In the genomic region with DNA sequence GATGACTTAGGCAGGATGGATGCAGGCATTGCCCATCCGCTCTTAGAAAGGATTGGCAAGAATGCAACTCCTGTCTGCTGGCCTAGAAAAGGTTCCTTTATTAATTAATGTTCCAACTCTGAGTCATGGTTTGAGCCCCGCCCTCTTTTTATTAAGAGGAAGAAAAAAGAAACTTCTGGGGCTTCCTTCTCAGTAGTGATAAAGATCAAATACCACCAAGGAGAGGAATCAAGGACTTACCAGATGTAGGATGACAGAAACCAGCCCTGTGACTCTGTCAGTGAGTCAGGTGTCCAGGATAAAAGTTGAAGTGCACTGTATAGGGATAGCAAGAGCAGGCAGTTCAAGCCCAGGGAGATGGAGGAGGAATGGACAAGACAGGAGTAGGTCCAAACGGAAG, we compare ENCODE assay signal across 24 mouse cellular contexts. TPM values are rescaled to one million over a fixed set of nuclear protein-coding genes. Genes with fewer than 3 reads are reported as not detected.
A peak's percentile ranks its signal among the peaks of the same experiment; 100 is the strongest.
DNase-seq lines count a peak whose midpoint lies in the region; ATAC-seq and TF ChIP-seq lines count a peak whose summit lies in the region.
"Had no signal": no experiment of that assay in that cellular context is flagged by ENCODE, and none has a peak within 500 bp of the region (broad histone marks: within the 10 kb centered on the region; RNA-seq: fewer than 3 reads in every experiment).

No protein-coding gene starts in this region.

- peak; percentile 41 for DNase-seq in intestine, embryonic 14.5 days (ENCODE audit: low spot score)
- DNase-seq in MN1 (ENCODE audit: low spot score) = peak; percentile 43
- peak; percentile 22 for DNase-seq in induced T-regulatory cell, adult 2 months (ENCODE audit: low read depth)
- DNase-seq in embryo, embryonic 9.5 days (ENCODE audit: extremely low spot score) = no peak
- no peak for DNase-seq in right cerebral cortex, postnatal 14 days
- no peak for DNase-seq in adrenal gland, postnatal 4 days (ENCODE audit: low spot score in 2 of 2)
- DNase-seq: adrenal gland, postnatal 25 days; cerebellum, adult 2 months; cerebellum, postnatal 14 days; gastrocnemius, postnatal 14 days; heart, postnatal 10 days; heart, postnatal 4 days had no signal

- no peak overlapping the region for H3K9ac ChIP-seq in intestine, embryonic 14.5 days (ENCODE audit: low read length)
- H3K9ac ChIP-seq in intestine, postnatal 0 days (ENCODE audit: low read depth, low read length) = no peak overlapping the region
- H3K9ac ChIP-seq: embryonic facial prominence, embryonic 13.5 days; forebrain, embryonic 12.5 days; heart, embryonic 13.5 days; hindbrain, embryonic 12.5 days; intestine, embryonic 15.5 days had no signal

- H3K27me3 ChIP-seq in intestine, embryonic 14.5 days (replicated peaks; ENCODE audit: control insufficient read depth, insufficient read depth, low read length) = no peaks in the 10 kb centered on the region
- no peaks in the 10 kb centered on the region for H3K27me3 ChIP-seq in intestine, postnatal 0 days (replicated peaks; ENCODE audit: control insufficient read depth, insufficient read depth, low read length)
- H3K27me3 ChIP-seq: CH12.LX; embryonic facial prominence, embryonic 13.5 days; heart, embryonic 13.5 days; hindbrain, embryonic 12.5 days; intestine, embryonic 15.5 days had no signal

- TF ChIP-seq CTCF in intestine, postnatal 0 days (IDR thresholded peaks at IDR 0.05; ENCODE audit: low read depth) = no peak

- H3K36me3 ChIP-seq in intestine, embryonic 14.5 days (ENCODE audit: control insufficient read depth, insufficient read depth, low read length) = no peaks in the 10 kb centered on the region
- H3K36me3 ChIP-seq in intestine, postnatal 0 days (ENCODE audit: control insufficient read depth, insufficient read depth) = no peaks in the 10 kb centered on the region
- H3K36me3 ChIP-seq: embryonic facial prominence, embryonic 13.5 days; forebrain, embryonic 12.5 days; heart, embryonic 13.5 days; hindbrain, embryonic 12.5 days; intestine, embryonic 15.5 days had no signal

- no peak overlapping the region for H3K4me2 ChIP-seq in intestine, embryonic 14.5 days (ENCODE audit: low read length)
- no peak overlapping the region for H3K4me2 ChIP-seq in intestine, postnatal 0 days (replicated peaks; ENCODE audit: low read depth)
- H3K4me2 ChIP-seq: embryonic facial prominence, embryonic 13.5 days; forebrain, embryonic 12.5 days; heart, embryonic 13.5 days; hindbrain, embryonic 12.5 days; intestine, embryonic 15.5 days had no signal

- H3K27ac ChIP-seq in intestine, embryonic 14.5 days (ENCODE audit: low read depth) = no peak overlapping the region
- no peak overlapping the region for H3K27ac ChIP-seq in intestine, postnatal 0 days (ENCODE audit: low read depth, low read length)
- H3K27ac ChIP-seq: embryonic facial prominence, embryonic 13.5 days; forebrain, embryonic 12.5 days; heart, embryonic 13.5 days; hindbrain, embryonic 12.5 days; intestine, embryonic 15.5 days had no signal

- H3K4me1 ChIP-seq in intestine, embryonic 14.5 days (replicated peaks; ENCODE audit: control insufficient read depth, insufficient read depth, low read length) = no peaks in the 10 kb centered on the region
- no peaks in the 10 kb centered on the region for H3K4me1 ChIP-seq in intestine, postnatal 0 days (replicated peaks; ENCODE audit: control insufficient read depth, insufficient read depth, low read length)
- H3K4me1 ChIP-seq: embryonic facial prominence, embryonic 13.5 days; forebrain, embryonic 12.5 days; heart, embryonic 13.5 days; hindbrain, embryonic 12.5 days; intestine, embryonic 15.5 days had no signal

- H3K4me3 ChIP-seq in intestine, embryonic 14.5 days (ENCODE audit: low read depth, low read length) = no peak overlapping the region
- no peak overlapping the region for H3K4me3 ChIP-seq in intestine, postnatal 0 days (ENCODE audit: low read depth, low read length)
- H3K4me3 ChIP-seq: embryonic facial prominence, embryonic 13.5 days; forebrain, embryonic 12.5 days; heart, embryonic 13.5 days; hindbrain, embryonic 12.5 days; intestine, embryonic 15.5 days had no signal

- ATAC-seq in intestine, embryonic 14.5 days (replicated peaks; ENCODE audit: low FRiP score, low TSS enrichment, low read depth) = no peak
- no peak for ATAC-seq in intestine, postnatal 0 days
- ATAC-seq: activated CD4-positive, CD25-positive, alpha-beta regulatory T cell, adult 4 months; forebrain, embryonic 16.5 days; hindbrain, embryonic 16.5 days; intestine, embryonic 15.5 days; Patski had no signal

- 88% methylated on average over 3 of the region's 3 CpGs for WGBS in intestine, embryonic 14.5 days
- 72% methylated on average over 3 of the region's 3 CpGs for WGBS in intestine, postnatal 0 days

- no peaks in the 10 kb centered on the region for H3K9me3 ChIP-seq in intestine, embryonic 14.5 days (ENCODE audit: control insufficient read depth, low read length)
- H3K9me3 ChIP-seq in intestine, postnatal 0 days (ENCODE audit: control insufficient read depth) = no peaks in the 10 kb centered on the region
- H3K9me3 ChIP-seq: embryonic facial prominence, embryonic 13.5 days; forebrain, embryonic 12.5 days; heart, embryonic 13.5 days; hindbrain, embryonic 12.5 days; intestine, embryonic 15.5 days had no signal

RNA-seq across cellular contexts. Expression of gene Myb, which starts 42.4 kb away (rescaled TPM):
- polyA plus RNA-seq in intestine, embryonic 14.5 days (2014; fragmentation: Nextera tagmentation; extraction: Ambion mirVana) = 6.5 and 6.6 TPM in 2 replicates
- polyA plus RNA-seq in intestine, postnatal 0 days (2015; fragmentation: Nextera tagmentation; extraction: Ambion mirVana) = 2.9 and 3.0 TPM in 2 replicates
- total RNA-seq in adrenal gland, postnatal 4 days (2021) = 1 to 10 TPM; 2.1 to 2.2 TPM
- total RNA-seq: adrenal gland, adult 18-20 months had no signal

Comparison
In these comparisons a context has a peak if more than half of its experiments do, and no peak if none do; other contexts are left out.
1. DNase-seq: peak in intestine, embryonic 14.5 days (single experiment), MN1 (single experiment) and induced T-regulatory cell, adult 2 months (single experiment); none in embryo, embryonic 9.5 days (single experiment), right cerebral cortex, postnatal 14 days (single experiment) and adrenal gland, postnatal 4 days (0 of 2).